ENCODE assay signal across 9 mouse cellular contexts in genomic region chr11:74529803-74530202, GRCm38 (mm10).
DNase-seq lines count a peak whose midpoint lies in the region; ATAC-seq and TF ChIP-seq lines count a peak whose summit lies in the region.
"Had no signal": no experiment of that assay in that cellular context is flagged by ENCODE, and none has a peak within 500 bp of the region (broad histone marks: within the 10 kb centered on the region; RNA-seq: fewer than 3 reads in every experiment).

No protein-coding gene starts in this region.

- TF ChIP-seq POLR2A in olfactory bulb, adult 2 months (IDR thresholded peaks at IDR 0.05; ENCODE audit: insufficient read depth, low read depth, low read length): no peak

- H3K4me1 ChIP-seq in hindbrain, embryonic 10.5 days (replicated peaks): peaks cover 25% of the 10 kb centered on the region
- peaks cover 7% of the 10 kb centered on the region; the same call in 1 of the 2 replicates for H3K4me1 ChIP-seq in hindbrain, embryonic 14.5 days (replicated peaks; ENCODE audit: control insufficient read depth, insufficient read depth, low read length)
- H3K4me1 ChIP-seq in neural tube, embryonic 15.5 days: peaks cover 12% of the 10 kb centered on the region
- peaks cover 13% of the 10 kb centered on the region for H3K4me1 ChIP-seq in olfactory bulb, adult 2 months (ENCODE audit: control insufficient read depth, insufficient read depth, low read length)

- H3K9me3 ChIP-seq in hindbrain, embryonic 10.5 days: no peaks in the 10 kb centered on the region
- no peaks in the 10 kb centered on the region for H3K9me3 ChIP-seq in hindbrain, embryonic 14.5 days (ENCODE audit: control insufficient read depth, low read length)
- no peaks in the 10 kb centered on the region for H3K9me3 ChIP-seq in neural tube, embryonic 15.5 days (replicated peaks)
- H3K9me3 ChIP-seq: limb, embryonic 13.5 days had no signal

- no peak overlapping the region for H3K4me2 ChIP-seq in hindbrain, embryonic 14.5 days (replicated peaks)
- no peak overlapping the region for H3K4me2 ChIP-seq in neural tube, embryonic 15.5 days
- H3K4me2 ChIP-seq: limb, embryonic 13.5 days had no signal

- intact Hi-C loops in gastrocnemius, postnatal 14 days (cut with DNase I; ENCODE audit: low total_unique reads): loop anchor here (5.0 kb wide), 1 partner anchor 153 kb away; no protein-coding TSS in a partner anchor

- no peak for ATAC-seq in hindbrain, embryonic 14.5 days (ENCODE audit: low FRiP score)
- no peak for ATAC-seq in neural tube, embryonic 15.5 days (ENCODE audit: low FRiP score)

- H3K9ac ChIP-seq in hindbrain, embryonic 14.5 days: no peak overlapping the region
- no peak overlapping the region for H3K9ac ChIP-seq in neural tube, embryonic 15.5 days (replicated peaks)
- H3K9ac ChIP-seq: limb, embryonic 13.5 days had no signal

- TF ChIP-seq CTCF in olfactory bulb, adult 2 months (IDR thresholded peaks at IDR 0.05; ENCODE audit: insufficient read depth, low read depth, low read length): 0 out of 2 replicates have a peak, but pooled peaks have one; percentile 12

- WGBS in hindbrain, embryonic 10.5 days: 59% methylated on average over 4 of the region's 4 CpGs
- WGBS in hindbrain, embryonic 14.5 days: 42% methylated on average over 4 of the region's 4 CpGs
- 56% methylated on average over 4 of the region's 4 CpGs for WGBS in neural tube, embryonic 15.5 days
- 71% methylated on average over 4 of the region's 4 CpGs for WGBS in olfactory bulb, adult 2 months

- peaks cover 39% of the 10 kb centered on the region for H3K27me3 ChIP-seq in hindbrain, embryonic 10.5 days (ENCODE audit: insufficient read depth, poor library complexity, severe bottlenecking)
- peaks cover 3% of the 10 kb centered on the region; the same call in 1 of the 2 replicates for H3K27me3 ChIP-seq in hindbrain, embryonic 14.5 days (ENCODE audit: control insufficient read depth, insufficient read depth, low read length)
- peaks cover 3% of the 10 kb centered on the region; the same call in 1 of the 2 replicates for H3K27me3 ChIP-seq in neural tube, embryonic 15.5 days (replicated peaks)

- DNase-seq in hindbrain, embryonic 10.5 days (ENCODE audit: low spot score): peak; percentile 46
- no peak for DNase-seq in hindbrain, embryonic 14.5 days (ENCODE audit: low spot score)
- peak; percentile 32 for DNase-seq in neural tube, embryonic 10.5 days (ENCODE audit: extremely low spot score, low spot score)
- peak; percentile 48 for DNase-seq in brain, adult 2 months (ENCODE audit: low read depth, low spot score)
- DNase-seq in gastrocnemius, postnatal 14 days: no peak
- no peak for DNase-seq in layer of hippocampus, adult 9-11 months

- H3K4me3 ChIP-seq in hindbrain, embryonic 10.5 days: no peak overlapping the region
- H3K4me3 ChIP-seq in hindbrain, embryonic 14.5 days (replicated peaks; ENCODE audit: low read length): no peak overlapping the region
- H3K4me3 ChIP-seq in neural tube, embryonic 15.5 days (replicated peaks): no peak overlapping the region
- no peak overlapping the region for H3K4me3 ChIP-seq in olfactory bulb, adult 2 months (ENCODE audit: insufficient read depth, low read depth, low read length)
- H3K4me3 ChIP-seq: limb, embryonic 13.5 days had no signal

- H3K36me3 ChIP-seq in hindbrain, embryonic 10.5 days: no peaks in the 10 kb centered on the region
- no peaks in the 10 kb centered on the region for H3K36me3 ChIP-seq in hindbrain, embryonic 14.5 days (replicated peaks; ENCODE audit: control insufficient read depth, insufficient read depth)
- H3K36me3 ChIP-seq in neural tube, embryonic 15.5 days: no peaks in the 10 kb centered on the region
- H3K36me3 ChIP-seq: limb, embryonic 13.5 days had no signal

- H3K27ac ChIP-seq in hindbrain, embryonic 10.5 days: no peak overlapping the region
- no peak overlapping the region for H3K27ac ChIP-seq in hindbrain, embryonic 14.5 days
- H3K27ac ChIP-seq in neural tube, embryonic 15.5 days (replicated peaks): no peak overlapping the region
- H3K27ac ChIP-seq in olfactory bulb, adult 2 months (ENCODE audit: insufficient read depth, low read depth, low read length): no peak overlapping the region
- H3K27ac ChIP-seq: limb, embryonic 13.5 days had no signal

Comparison
In these comparisons a context has a peak if more than half of its experiments do, and no peak if none do; other contexts are left out.
1. DNase-seq: peak in hindbrain, embryonic 10.5 days (single experiment), neural tube, embryonic 10.5 days (single experiment) and brain, adult 2 months (single experiment); none in hindbrain, embryonic 14.5 days (single experiment), gastrocnemius, postnatal 14 days (single experiment) and layer of hippocampus, adult 9-11 months (single experiment).